Mouse (Mus musculus) thymus, adult 2 months (tissue): ENCODE results near the gene Dnal1.

Source experiments
- CTCF ChIP-seq: fragments of 200-500 bp; IDR thresholded peaks from 2 replicates; pipeline ENCODE4 v1.5.1; 2012; ENCODE audit warnings: mild to moderate bottlenecking, control low read depth, low read length, moderate library complexity, borderline replicate concordance; ENCODE audit not compliant: control insufficient read depth, poor library complexity, insufficient read depth; ENCODE audit errors: extremely low read depth
- POLR2A ChIP-seq: fragments of 200-500 bp; IDR thresholded peaks from 2 replicates; pipeline ENCODE4 v1.6.1; 2012; ENCODE audit warnings: mild to moderate bottlenecking, low read length, control low read depth, moderate library complexity; ENCODE audit not compliant: control insufficient read depth, poor library complexity, insufficient read depth; ENCODE audit errors: extremely low read depth

DNA sequence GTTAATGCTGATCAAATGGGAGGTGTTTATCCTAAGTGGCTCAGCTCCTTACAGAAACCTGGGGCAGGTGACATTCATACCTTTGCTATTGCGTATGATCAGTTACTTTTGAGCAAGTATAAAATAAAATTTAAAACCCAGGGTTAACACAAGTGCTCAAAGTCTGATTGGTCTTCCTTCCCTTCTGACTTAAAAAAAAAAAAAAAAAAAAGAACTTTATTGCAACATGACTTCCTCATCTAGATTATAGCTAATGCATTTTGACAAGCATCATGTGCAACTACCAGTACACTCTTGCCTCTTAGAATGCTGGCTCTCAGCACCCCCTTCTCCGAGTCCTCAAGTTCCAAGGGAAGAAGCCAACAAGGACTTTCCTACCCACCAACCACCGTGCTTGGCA, 58.0 kb downstream of the Dnal1 start:
- no peak for TF ChIP-seq POLR2A
- TF ChIP-seq CTCF, result no peak
